Mouse (Mus musculus) stomach, postnatal 0 days (tissue): Measurements from ENCODE around the gene Mrpl52.

Source experiments
- CTCF ChIP-seq: IDR thresholded peaks from 2 replicates; pipeline ENCODE4 v1.5.1; 2016; ENCODE audit warnings: antibody characterized with exemption, low read depth, mild to moderate bottlenecking, moderate library complexity
- EP300 ChIP-seq: optimal IDR thresholded peaks from 2 replicates; pipeline ENCODE3; 2016; ENCODE audit warnings: antibody characterized with exemption

DNA sequence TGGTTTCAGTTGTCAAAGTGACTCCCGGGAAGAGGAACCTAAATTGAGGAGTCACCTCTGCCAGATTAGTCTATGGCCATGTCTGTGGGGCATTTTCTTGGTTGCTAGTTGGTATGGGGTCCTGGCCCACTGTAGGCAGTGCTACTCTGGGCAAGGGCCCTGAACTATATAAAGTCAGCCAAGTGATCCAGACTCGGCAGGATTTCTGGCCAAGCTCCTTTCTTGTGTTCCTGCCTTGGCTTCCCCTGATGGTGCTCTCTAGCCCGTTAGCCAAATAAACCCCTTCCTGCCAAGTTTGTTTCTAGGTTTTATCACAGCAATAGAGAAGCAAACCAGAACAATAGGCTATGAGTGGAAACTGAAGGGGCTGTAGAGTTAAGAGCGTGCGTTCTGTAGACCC lies 48.0 kb downstream of the Mrpl52 start:
- TF ChIP-seq CTCF: no peak
- no peak for TF ChIP-seq EP300
